Mouse (Mus musculus) olfactory bulb, adult 2 months (tissue): ENCODE measurements at regions not wholly inside any gene's neighbourhood (a gene's known extent, or its start where the extent isn't known, plus 50 kb on each side); places are given as distances from the start of the nearest gene placed in this dataset.

ENCODE experiments used
- CTCF ChIP-seq: fragments of 200-500 bp; IDR thresholded peaks from 2 replicates; pipeline ENCODE4 v1.5.1; 2012; ENCODE audit warnings: low read depth, mild to moderate bottlenecking, low read length, moderate library complexity; ENCODE audit not compliant: insufficient read depth
- POLR2A ChIP-seq: fragments of 200-500 bp; IDR thresholded peaks from 2 replicates; pipeline ENCODE4 v1.6.1; 2012; ENCODE audit warnings: mild to moderate bottlenecking, low read depth, low read length, moderate library complexity; ENCODE audit not compliant: insufficient read depth

DNA sequence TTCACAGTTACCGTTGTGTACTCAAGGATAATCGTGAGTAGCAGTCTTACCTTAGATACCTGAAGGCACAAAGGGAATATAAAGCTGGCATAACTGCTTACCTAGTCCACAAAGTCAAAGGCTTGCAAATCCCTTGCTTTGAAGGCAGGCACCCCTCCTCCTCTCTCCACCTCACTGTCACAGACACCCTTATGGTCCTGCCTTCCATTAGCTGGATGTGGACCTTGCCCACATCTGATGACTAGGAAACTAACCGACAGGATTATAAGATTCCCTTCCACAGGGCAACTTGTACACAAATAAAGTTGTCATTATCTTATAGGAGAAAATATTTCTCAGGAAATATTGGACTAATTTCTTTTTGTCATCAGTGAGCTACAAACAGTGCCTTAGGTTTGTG lies 114.4 kb upstream of the Atp2b1 start:
- TF ChIP-seq POLR2A (no peak), CTCF (no peak)
